Comparison of ENCODE assay signal across 10 mouse cellular contexts in genomic region chr7:16475321-16475720, GRCm38 (mm10). TPM values are rescaled to one million over a fixed set of nuclear protein-coding genes. Genes with fewer than 3 reads are reported as not detected.
DNase-seq lines count a peak whose midpoint lies in the region; ATAC-seq and TF ChIP-seq lines count a peak whose summit lies in the region.
"Had no signal": no experiment of that assay in that cellular context is flagged by ENCODE, and none has a peak within 500 bp of the region (broad histone marks: within the 10 kb centered on the region; RNA-seq: fewer than 3 reads in every experiment).

No protein-coding gene starts in this region.

- 0 out of 2 replicates have a peak overlapping the region, but pooled peaks have one; percentile 27 for H3K4me3 ChIP-seq in lung, embryonic 14.5 days (ENCODE audit: low read depth, low read length)
- H3K4me3 ChIP-seq in forebrain, embryonic 16.5 days (replicated peaks; ENCODE audit: low read length), result peak overlapping the region; percentile 34
- H3K4me3 ChIP-seq in limb, embryonic 13.5 days, result peak overlapping the region; percentile 36
- peak overlapping the region; percentile 34; the same call in 1 of the 2 replicates for H3K4me3 ChIP-seq in stomach, embryonic 15.5 days (replicated peaks)

- DNase-seq in lung, embryonic 14.5 days, result no peak
- DNase-seq in lung, postnatal 36 days, result no peak
- no peak for DNase-seq in urinary bladder, adult 2 months (ENCODE audit: low spot score)
- no peak for DNase-seq in adrenal gland, adult (ENCODE audit: inconsistent age in 2 of 2, low spot score in 1 of 2)
- DNase-seq: kidney, postnatal 10 days; thymus, adult 18-20 months had no signal

- ATAC-seq in lung, embryonic 14.5 days (ENCODE audit: insufficient read depth), result no peak
- no peak for ATAC-seq in forebrain, embryonic 16.5 days
- no peak for ATAC-seq in limb, embryonic 13.5 days (ENCODE audit: low FRiP score, low read depth)
- no peak for ATAC-seq in stomach, embryonic 15.5 days (ENCODE audit: insufficient read depth, low FRiP score, low read depth)

- no peaks in the 10 kb centered on the region for H3K4me1 ChIP-seq in lung, embryonic 14.5 days (ENCODE audit: insufficient read depth)
- peaks cover 26% of the 10 kb centered on the region for H3K4me1 ChIP-seq in forebrain, embryonic 16.5 days (replicated peaks; ENCODE audit: control insufficient read depth, insufficient read depth, low read length)
- H3K4me1 ChIP-seq in limb, embryonic 13.5 days, result peaks cover 23% of the 10 kb centered on the region
- H3K4me1 ChIP-seq in stomach, embryonic 15.5 days, result peaks cover 20% of the 10 kb centered on the region

- H3K4me2 ChIP-seq in lung, embryonic 14.5 days, result peak overlapping the region; percentile 31; the same call in 1 of the 2 replicates
- H3K4me2 ChIP-seq in forebrain, embryonic 16.5 days (ENCODE audit: low read length), result peak overlapping the region; percentile 44
- peak overlapping the region; percentile 60 for H3K4me2 ChIP-seq in limb, embryonic 13.5 days (replicated peaks)
- H3K4me2 ChIP-seq in stomach, embryonic 15.5 days, result peak overlapping the region; percentile 56

- no peak overlapping the region for H3K9ac ChIP-seq in lung, embryonic 14.5 days
- peak overlapping the region; percentile 29; the same call in 1 of the 2 replicates for H3K9ac ChIP-seq in forebrain, embryonic 16.5 days (replicated peaks; ENCODE audit: low read depth, low read length)
- no peak overlapping the region for H3K9ac ChIP-seq in limb, embryonic 13.5 days
- no peak overlapping the region for H3K9ac ChIP-seq in stomach, embryonic 15.5 days
- H3K9ac ChIP-seq: liver, embryonic 14.5 days had no signal

- no peak overlapping the region for H3K27ac ChIP-seq in lung, embryonic 14.5 days (ENCODE audit: low read depth)
- H3K27ac ChIP-seq in forebrain, embryonic 16.5 days (ENCODE audit: low read length), result no peak overlapping the region
- H3K27ac ChIP-seq in limb, embryonic 13.5 days, result no peak overlapping the region
- H3K27ac ChIP-seq in stomach, embryonic 15.5 days, result no peak overlapping the region
- H3K27ac ChIP-seq: liver, embryonic 14.5 days had no signal

- H3K36me3 ChIP-seq in lung, embryonic 14.5 days (ENCODE audit: insufficient read depth), result no peaks in the 10 kb centered on the region
- no peaks in the 10 kb centered on the region for H3K36me3 ChIP-seq in forebrain, embryonic 16.5 days (ENCODE audit: control insufficient read depth, insufficient read depth)
- no peaks in the 10 kb centered on the region for H3K36me3 ChIP-seq in limb, embryonic 13.5 days
- no peaks in the 10 kb centered on the region for H3K36me3 ChIP-seq in stomach, embryonic 15.5 days

- TF ChIP-seq CTCF in lung, embryonic 14.5 days (IDR thresholded peaks at IDR 0.05; ENCODE audit: low read depth), result no peak

- 5% methylated on average over 23 of the region's 23 CpGs for WGBS in lung, embryonic 14.5 days
- 5% methylated on average over 23 of the region's 23 CpGs for WGBS in forebrain, embryonic 16.5 days
- 3% methylated on average over 23 of the region's 23 CpGs for WGBS in limb, embryonic 13.5 days
- 2% methylated on average over 23 of the region's 23 CpGs for WGBS in stomach, embryonic 15.5 days

- no peaks in the 10 kb centered on the region for H3K9me3 ChIP-seq in lung, embryonic 14.5 days (ENCODE audit: low read depth, low read length)
- H3K9me3 ChIP-seq in forebrain, embryonic 16.5 days (ENCODE audit: control insufficient read depth, low read length), result no peaks in the 10 kb centered on the region
- peaks cover 11% of the 10 kb centered on the region; the same call in 1 of the 2 replicates for H3K9me3 ChIP-seq in limb, embryonic 13.5 days
- no peaks in the 10 kb centered on the region for H3K9me3 ChIP-seq in stomach, embryonic 15.5 days

- peaks cover 64% of the 10 kb centered on the region for H3K27me3 ChIP-seq in lung, embryonic 14.5 days (ENCODE audit: insufficient read depth, low read length)
- H3K27me3 ChIP-seq in forebrain, embryonic 16.5 days (replicated peaks; ENCODE audit: control insufficient read depth, insufficient read depth, low read length), result peaks cover 61% of the 10 kb centered on the region
- peaks cover 86% of the 10 kb centered on the region for H3K27me3 ChIP-seq in limb, embryonic 13.5 days
- peaks cover 68% of the 10 kb centered on the region for H3K27me3 ChIP-seq in stomach, embryonic 15.5 days (replicated peaks)

RNA-seq across cellular contexts. Expression of gene Npas1, which starts 2.2 kb away (rescaled TPM):
- 0.07 TPM in 1 of 2 replicates, not detected in the other for polyA plus RNA-seq in lung, embryonic 14.5 days (2014; fragmentation: Nextera tagmentation; extraction: Ambion mirVana)
- polyA plus RNA-seq in forebrain, embryonic 16.5 days (2015; fragmentation: Nextera tagmentation; extraction: Ambion mirVana), result 7.6 and 8.2 TPM in 2 replicates
- polyA plus RNA-seq in limb, embryonic 13.5 days (2015; fragmentation: Nextera tagmentation; extraction: Ambion mirVana), result 0.15 and 0.51 TPM in 2 replicates
- polyA plus RNA-seq in stomach, embryonic 15.5 days (2015; fragmentation: Nextera tagmentation; extraction: Ambion mirVana), result 0.33 and 0.49 TPM in 2 replicates
- 0.10 TPM in 1 of 2 replicates, not detected in the other for polyA plus RNA-seq in urinary bladder, adult 2 months (2012; rRNA removed)
- polyA plus RNA-seq: liver, embryonic 14.5 days had no signal

RNA-seq across cellular contexts. Expression of gene Tmem160, which starts 22.7 kb away (rescaled TPM):
- 40.4 and 46.1 TPM in 2 replicates for polyA plus RNA-seq in lung, embryonic 14.5 days (2014; fragmentation: Nextera tagmentation; extraction: Ambion mirVana)
- 65.1 and 66.7 TPM in 2 replicates for polyA plus RNA-seq in forebrain, embryonic 16.5 days (2015; fragmentation: Nextera tagmentation; extraction: Ambion mirVana)
- polyA plus RNA-seq in limb, embryonic 13.5 days (2015; fragmentation: Nextera tagmentation; extraction: Ambion mirVana), result 44.2 and 44.9 TPM in 2 replicates
- polyA plus RNA-seq in stomach, embryonic 15.5 days (2015; fragmentation: Nextera tagmentation; extraction: Ambion mirVana), result 48.5 and 57.0 TPM in 2 replicates
- 59.4 and 67.6 TPM in 2 replicates for polyA plus RNA-seq in urinary bladder, adult 2 months (2012; rRNA removed)
